8 mouse cellular contexts compared by ENCODE assay signal in genomic region chr1:133834309-133834708, GRCm38 (mm10). TPM values are rescaled to one million over a fixed set of nuclear protein-coding genes. Genes with fewer than 3 reads are reported as not detected.
DNase-seq lines count a peak whose midpoint lies in the region; ATAC-seq and TF ChIP-seq lines count a peak whose summit lies in the region.

No protein-coding gene starts in this region.

- 57% methylated on average over 6 of the region's 6 CpGs for WGBS in lung, embryonic 15.5 days

- peak; percentile 12 for DNase-seq in cerebellum, adult 8-10 months
- no peak for DNase-seq in cerebellum, adult 11-12 months
- DNase-seq in heart, adult 9 months (ENCODE audit: low spot score in 2 of 2) = peak; percentile 26 to 38
- no peak for DNase-seq in B cell, adult 2 months
- DNase-seq in right cerebral cortex, postnatal 4 days = no peak
- no peak for DNase-seq in natural killer cell, adult 2 months (ENCODE audit: low spot score in 2 of 2)

- no peaks in the 10 kb centered on the region for H3K79me2 ChIP-seq in C2C12 (ENCODE audit: control insufficient read depth, insufficient read depth)

- H3K27ac ChIP-seq in lung, embryonic 15.5 days = peak overlapping the region; percentile 32

- H3K27me3 ChIP-seq in C2C12 (ENCODE audit: control insufficient read depth, insufficient read depth, insufficient read length) = no peaks in the 10 kb centered on the region
- no peaks in the 10 kb centered on the region for H3K27me3 ChIP-seq in lung, embryonic 15.5 days

- H3ac ChIP-seq in C2C12 (ENCODE audit: control insufficient read depth, insufficient read length, low read depth) = no peak overlapping the region

- H3K9ac ChIP-seq in lung, embryonic 15.5 days = no peak overlapping the region

- no peak overlapping the region for H3K4me2 ChIP-seq in lung, embryonic 15.5 days

- H3K79me3 ChIP-seq in C2C12 (ENCODE audit: low read depth) = no peaks in the 10 kb centered on the region

- no peak for TF ChIP-seq CTCF in C2C12 (IDR thresholded peaks at IDR 0.05; ENCODE audit: control insufficient read depth, insufficient read depth, insufficient read length)

- H3K9me3 ChIP-seq in lung, embryonic 15.5 days = no peaks in the 10 kb centered on the region

- peaks cover 11% of the 10 kb centered on the region for H3K4me1 ChIP-seq in lung, embryonic 15.5 days

- no peak overlapping the region for H3K4me3 ChIP-seq in C2C12 (ENCODE audit: insufficient read depth, poor library complexity, severe bottlenecking)
- no peak overlapping the region for H3K4me3 ChIP-seq in lung, embryonic 15.5 days

- peak; percentile 71; the same call in 1 of the 2 replicates for ATAC-seq in lung, embryonic 15.5 days (ENCODE audit: borderline replicate concordance, extremely low read depth, low FRiP score, low TSS enrichment)

- H3K36me3 ChIP-seq in C2C12 (ENCODE audit: control insufficient read depth, insufficient read depth) = no peaks in the 10 kb centered on the region
- no peaks in the 10 kb centered on the region for H3K36me3 ChIP-seq in lung, embryonic 15.5 days

TF ChIP-seq in C2C12, 6 proteins besides CTCF, POLR2A, EP300 and RAD21:
- TF ChIP-seq MYOD1 (IDR thresholded peaks at IDR 0.05; ENCODE audit: control insufficient read depth, insufficient read length, low read depth) (peak; percentile 56), FOSL1 (IDR thresholded peaks at IDR 0.05; ENCODE audit: insufficient read depth, low read length, poor library complexity, severe bottlenecking) (no peak)

RNA-seq across cellular contexts. Expression of gene Atp2b4, which starts 33.5 kb away (rescaled TPM):
- polyA plus RNA-seq in C2C12 (2012; fragmentation: generic; extraction: Trizol) = 3.0 TPM
- 9.0 and 9.6 TPM in 2 replicates for polyA plus RNA-seq in lung, embryonic 15.5 days (2015; fragmentation: Nextera tagmentation; extraction: Ambion mirVana)

Comparison
In these comparisons a context has a peak if more than half of its experiments do, and no peak if none do; other contexts are left out.
1. DNase-seq: peak in cerebellum, adult 8-10 months (single experiment) and heart, adult 9 months (2 of 2); none in cerebellum, adult 11-12 months (single experiment), B cell, adult 2 months (0 of 2), right cerebral cortex, postnatal 4 days (single experiment) and natural killer cell, adult 2 months (0 of 2).